Mouse (Mus musculus) heart, postnatal 10 days (tissue): ENCODE data around the gene Dock3. TPM values are rescaled to one million over a fixed set of nuclear protein-coding genes. Genes with fewer than 3 reads are reported as not detected.

ENCODE experiments used
- DNase-seq, 2 experiments: peaks; one replicate each; pipeline ENCODE4 v3.0.0; 2021
- intact Hi-C: fragments of 180-260 bp; cut with DNase I; formaldehyde crosslinking; loops from one replicate; pipeline ENCODE4 v1.15.1; 2025
- total RNA-seq, 2 experiments: library from RNA; stranded (reverse); gene quantifications; 2 replicates each; pipeline ENCODE4 v1.2.3; 2021

Dock3 gene
- total RNA-seq, 2 experiments from 2014 or later = 1.1 to 1.4 TPM

DNA sequence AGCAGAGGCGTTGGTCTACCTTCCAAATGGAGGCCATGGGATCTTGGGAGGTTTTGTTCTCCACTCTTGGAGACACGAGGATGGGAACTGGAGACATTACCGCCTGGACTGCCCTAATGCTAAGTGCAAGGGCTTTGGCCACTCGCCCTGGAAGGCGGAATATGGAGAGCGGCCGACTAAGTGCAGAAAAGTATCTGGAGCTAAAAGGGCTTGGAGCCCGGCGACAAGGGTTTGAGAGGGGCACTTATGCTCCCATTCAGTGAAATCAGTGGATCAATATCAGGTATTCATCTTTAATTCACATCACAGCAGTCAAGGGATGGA, 339.2 kb downstream of the Dock3 start:
- intact Hi-C loops = loop anchor here (5.0 kb wide), 1 partner anchor 450 kb away; the partner anchor contains the start of gene 6430571L13Rik

DNA sequence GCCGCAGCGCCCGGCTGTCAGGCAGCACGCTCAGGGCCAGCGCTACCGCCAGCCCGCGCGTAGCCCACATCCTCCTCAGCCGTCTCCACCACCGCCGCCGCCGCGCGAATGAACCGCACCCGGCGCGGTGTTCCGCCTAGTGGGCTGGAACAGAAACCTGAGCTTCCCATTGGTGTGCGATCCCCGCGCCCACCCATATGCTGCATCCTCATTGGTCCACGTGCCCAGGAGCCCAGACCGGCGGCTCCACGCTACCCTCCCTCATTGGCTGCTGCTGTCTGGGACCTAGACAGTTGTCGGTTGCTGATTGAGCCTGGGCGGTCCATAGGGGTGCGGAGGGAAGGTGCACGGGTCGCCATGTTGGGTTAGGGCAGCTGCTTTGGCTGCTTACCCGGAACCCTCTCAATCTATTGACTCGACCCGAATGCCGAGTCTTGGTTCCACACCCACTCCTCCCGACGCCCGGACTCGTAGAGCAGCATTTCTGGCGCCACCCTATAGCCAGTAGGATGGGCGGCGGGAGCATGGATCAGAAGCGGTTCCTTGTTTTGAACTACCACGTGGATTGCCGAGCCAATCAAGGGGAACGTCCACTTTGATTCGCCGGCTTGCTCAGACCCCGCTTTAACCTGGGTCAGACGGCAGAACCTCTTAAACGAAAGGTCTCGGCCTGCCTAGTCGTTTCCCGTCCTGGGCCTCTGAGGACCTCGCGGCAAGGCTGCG, 339.7 kb downstream of the Dock3 start, which contains the start of gene Manf:
TSS of gene Manf (minus strand) at position 151 of the 723 bp plus-strand sequence.
- intact Hi-C loops = loop anchor here (5.0 kb wide), 1 partner anchor 450 kb away; the partner anchor contains the start of gene 6430571L13Rik
- peak; percentile 97 to 99 for DNase-seq

More for the DNA sequence above, 339.2 kb downstream of the Dock3 start:
- DNase-seq = no peak

DNA sequence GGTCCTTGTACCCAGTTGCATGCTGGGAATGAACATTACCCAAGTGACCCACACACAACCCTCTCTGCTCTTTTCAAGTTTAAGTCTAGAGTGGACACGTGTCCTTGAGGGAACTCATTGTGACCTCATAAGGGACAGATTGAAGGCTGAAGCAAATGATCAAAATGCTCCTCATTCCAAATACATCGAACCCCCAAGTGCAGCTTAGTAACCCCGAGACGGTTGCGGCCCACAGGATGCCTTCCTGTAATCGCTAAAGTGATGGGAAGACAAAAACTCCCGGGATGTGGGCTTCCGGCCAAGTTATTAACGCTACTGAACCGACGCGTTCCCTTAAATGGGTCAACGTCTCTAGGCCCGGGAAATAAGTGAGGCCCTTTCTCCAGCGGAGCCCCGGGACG, 340.4 kb downstream of the Dock3 start:
- DNase-seq = no peak
- intact Hi-C loops = loop anchor here (5.0 kb wide), 1 partner anchor 451 kb away; the partner anchor contains the start of gene 6430571L13Rik

DNA sequence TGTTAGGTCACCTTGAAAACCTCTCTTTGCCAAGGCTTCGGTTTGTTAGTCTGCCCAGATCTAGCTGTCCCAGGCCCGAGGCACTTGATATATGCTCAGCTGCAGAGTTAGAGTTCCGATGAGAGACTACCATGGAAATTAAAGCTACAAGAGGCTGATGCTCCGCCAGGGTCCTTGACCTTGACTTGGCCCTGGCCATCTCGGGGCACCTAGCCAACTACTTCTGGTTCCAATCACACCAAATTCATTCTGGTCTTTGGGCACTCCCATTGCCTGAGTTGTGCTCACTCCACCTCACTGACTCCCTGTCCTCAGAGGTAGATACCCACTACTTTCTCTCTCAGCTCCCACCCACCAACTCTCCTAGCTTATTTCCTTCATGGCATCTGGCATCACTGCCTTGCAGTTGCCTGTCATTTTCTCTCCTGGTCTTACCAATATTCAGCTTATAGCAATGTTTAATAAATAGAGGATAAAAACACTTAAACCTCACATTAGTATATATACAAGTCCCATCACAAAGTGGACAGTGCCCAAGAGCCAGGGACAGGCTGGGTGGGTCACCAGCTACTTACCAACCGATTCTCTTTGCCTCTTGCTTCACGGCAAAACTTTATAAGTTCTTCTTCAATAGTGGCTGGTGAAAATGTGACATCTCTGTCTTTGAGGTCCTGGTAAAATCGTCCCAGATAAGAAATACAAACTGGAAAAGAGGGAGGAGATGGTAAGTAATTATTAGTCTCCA, 341.0 kb downstream of the Dock3 start:
- intact Hi-C loops = loop anchor here (5.0 kb wide), 1 partner anchor 452 kb away; the partner anchor contains the start of gene 6430571L13Rik
- peak; percentile 20 to 35 for DNase-seq

DNA sequence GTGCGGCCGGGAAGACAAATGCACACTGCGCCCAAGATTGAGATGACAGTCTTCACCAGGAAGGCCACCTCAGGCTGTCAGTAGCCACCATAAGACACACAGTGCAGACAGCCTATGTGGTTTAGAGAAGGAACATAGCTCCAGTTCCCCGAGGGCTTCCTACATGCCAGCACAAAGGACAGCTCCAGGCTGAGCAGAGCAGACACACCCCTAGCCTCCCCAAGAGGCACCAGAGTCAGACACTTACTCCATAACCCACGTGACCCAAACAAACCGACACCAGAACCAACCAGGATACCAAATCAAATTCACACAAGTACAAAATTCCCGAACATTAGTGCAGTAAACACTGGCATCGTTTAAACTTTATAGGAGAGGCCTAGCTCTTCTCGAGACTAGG, 342.4 kb downstream of the Dock3 start:
- DNase-seq = no peak
- intact Hi-C loops = no loop called here

DNA sequence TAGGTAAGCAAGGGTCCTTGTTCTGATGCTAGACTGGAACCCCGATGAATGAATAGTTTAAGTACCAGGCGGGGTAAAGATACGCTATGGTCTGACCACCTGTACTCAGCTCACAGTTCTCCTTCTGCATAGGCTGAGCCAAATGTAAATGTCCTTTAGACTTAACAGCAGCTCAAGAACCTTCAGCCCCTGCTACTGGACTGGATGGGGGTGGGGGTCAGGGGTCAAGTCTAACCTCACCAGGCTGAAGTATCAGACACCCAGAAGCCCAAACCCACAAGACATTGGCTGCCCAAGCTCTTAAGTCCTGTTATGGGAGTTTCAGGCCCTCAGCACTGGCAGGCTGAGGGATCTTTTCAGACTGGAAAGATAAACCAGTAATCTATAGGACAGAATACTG, 343.4 kb downstream of the Dock3 start:
- DNase-seq = no peak
- intact Hi-C loops = no loop called here

DNA sequence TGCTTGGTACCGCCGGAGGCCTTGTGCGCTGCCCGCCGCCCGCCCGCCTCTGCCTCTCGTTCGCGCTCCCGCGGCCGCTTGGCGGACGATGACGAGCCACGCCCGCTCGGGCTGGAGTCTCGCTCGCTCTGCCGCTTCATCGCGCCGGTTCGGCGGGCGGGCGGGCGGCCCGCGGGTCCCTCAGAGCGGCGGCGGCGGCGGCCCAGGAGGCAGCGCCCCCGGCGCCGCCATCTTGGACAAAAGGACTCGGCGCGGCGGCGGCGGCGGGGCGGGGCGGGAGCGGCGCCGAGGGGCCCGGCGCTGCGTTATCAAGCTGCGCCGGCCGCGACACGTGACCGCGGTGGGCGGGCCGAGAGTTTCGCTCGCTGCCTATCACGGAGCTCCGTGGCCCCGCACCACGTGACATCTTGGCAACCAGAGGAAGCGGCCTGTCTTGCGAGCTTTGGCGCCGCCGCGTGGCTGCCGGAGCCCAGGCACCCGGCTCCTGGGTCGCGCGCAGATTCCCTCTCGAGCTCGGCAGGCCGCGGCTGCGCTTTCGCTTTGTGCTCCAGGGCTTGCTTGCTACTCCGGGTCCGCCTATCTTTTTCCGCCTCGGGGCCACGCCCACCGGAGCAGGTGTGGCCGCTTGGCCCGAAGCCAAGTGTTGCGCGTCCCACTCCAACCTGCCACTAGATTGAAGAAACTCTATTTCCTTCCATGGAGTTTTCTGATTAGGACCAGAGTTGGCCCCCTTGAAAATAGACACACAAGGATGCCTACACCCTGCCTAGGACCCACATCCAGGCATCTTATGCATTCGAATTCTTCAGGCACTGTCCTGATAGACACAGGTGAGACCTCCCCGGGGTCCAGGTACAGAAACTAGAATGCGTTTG, 344.6 kb downstream of the Dock3 start, which contains the start of gene Rbm15b:
TSS of gene Rbm15b (minus strand) at position 601 of the 875 bp plus-strand sequence.
- peak; percentile 98 to 99 for DNase-seq
- intact Hi-C loops = loop anchor here (2.0 kb wide), 2 partner anchors 64 to 200 kb away; no protein-coding TSS in a partner anchor

DNA sequence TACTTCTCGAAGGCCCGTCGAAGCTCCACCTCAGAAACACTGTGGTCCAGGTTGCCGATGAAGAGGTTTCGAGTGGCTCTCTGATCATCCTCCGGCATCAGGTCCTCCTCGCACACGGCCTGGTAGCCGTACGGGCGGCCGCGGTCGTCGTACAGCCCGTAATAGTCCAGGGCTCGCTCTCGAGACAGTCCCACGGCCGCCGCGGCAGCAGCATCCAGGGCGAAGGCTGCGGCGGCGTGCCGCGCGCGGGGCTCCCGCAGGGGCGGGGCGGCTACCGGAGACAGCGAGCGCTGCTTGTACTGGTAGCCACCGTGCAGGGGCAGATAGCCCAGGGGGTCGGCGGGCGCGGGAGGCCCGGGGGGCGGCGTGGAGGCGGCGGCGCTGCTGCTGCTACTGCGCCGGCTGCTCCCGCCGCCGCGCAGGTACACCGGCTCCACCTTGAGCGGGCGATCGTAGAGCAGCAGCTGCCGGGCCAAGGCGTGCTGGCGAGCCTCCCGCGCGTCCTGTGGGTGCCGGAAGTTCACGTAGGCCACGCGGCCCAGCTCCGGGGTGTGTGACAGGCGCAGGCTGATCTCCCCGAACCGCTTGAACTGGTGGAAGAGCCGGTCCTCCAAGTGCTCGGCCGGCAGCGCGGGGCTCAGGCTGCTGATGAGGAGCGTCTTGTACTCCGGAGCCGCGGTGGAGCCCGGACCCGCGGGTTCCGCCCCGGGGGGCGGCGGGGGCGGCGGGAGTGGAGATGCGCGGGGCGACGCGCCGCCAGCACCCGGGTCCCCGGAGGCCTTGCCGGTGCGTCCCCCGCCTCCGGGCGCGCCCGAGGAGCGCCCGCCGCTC, 345.6 kb downstream of the Dock3 start:
- DNase-seq = peak; percentile 50 to 60
- intact Hi-C loops = loop anchor here (2.0 kb wide), 2 partner anchors 63 to 199 kb away; no protein-coding TSS in a partner anchor

DNA sequence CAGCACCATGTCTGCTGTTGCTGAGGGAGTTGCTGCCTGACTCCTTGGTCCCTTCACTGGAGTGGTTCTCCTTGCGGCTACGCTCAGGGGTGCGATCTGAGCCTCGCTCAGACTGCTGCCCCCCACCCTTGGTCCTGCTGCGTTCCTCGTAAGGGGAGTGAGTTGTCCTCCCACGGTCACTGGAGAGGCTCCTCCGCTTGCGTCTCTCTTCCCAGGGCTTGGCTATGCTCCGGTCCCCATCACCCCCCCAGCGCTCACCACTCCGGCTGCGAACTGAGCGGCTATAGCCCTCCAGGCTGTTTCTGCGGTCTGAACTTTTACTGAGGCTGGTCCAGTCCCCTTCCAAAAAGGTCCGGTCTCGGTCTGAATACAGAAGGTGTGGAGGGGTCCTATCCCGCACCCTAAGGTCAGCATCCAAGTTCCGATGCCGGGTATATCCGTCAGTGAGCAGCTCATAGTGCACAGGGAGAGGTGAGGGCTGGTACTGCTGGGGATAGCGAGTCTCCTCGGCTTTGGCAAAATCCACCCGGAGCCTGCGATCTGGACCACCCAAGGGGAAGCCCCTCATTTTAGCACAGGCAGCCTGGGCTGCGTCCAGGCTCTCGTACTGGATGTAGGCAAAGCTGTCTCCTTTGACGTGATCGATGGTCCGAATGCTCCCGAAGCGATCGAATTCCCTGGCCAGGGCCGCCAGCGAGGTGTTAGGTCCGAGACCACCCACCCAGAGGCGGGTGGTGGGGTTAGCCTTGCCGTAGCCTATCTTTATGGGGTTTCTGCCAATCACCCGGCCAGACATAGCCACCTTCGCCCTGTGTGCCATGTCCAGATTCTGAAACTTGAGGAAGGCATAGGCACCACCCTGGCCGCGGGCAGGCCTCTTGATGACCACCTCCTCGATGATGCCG, 346.5 kb downstream of the Dock3 start:
- peak in 1 of 2 experiments; percentile 11 for DNase-seq

DNA sequence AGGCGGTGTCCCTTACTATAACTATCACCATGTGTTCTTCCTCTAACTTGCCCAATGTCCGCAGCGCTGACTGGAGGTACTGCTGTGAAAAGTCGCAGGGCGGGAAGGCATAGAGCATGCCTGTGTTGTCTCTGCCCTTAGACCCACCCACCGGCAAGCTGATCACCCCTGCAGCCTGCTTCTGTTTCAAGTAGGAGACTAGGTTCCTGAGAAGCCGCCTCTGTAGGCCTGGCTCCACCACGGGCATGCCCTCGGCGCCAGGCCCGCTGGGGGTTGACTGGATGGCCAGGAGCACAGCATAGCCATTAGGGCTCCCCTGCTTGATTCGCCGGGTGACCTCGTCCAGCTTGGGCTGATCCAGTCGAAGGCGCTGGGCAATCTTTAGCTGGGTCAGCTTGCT, 347.4 kb downstream of the Dock3 start:
- DNase-seq = no peak
- intact Hi-C loops = no loop called here

More for the DNA sequence above, 346.5 kb downstream of the Dock3 start:
- intact Hi-C loops = no loop called here

DNA sequence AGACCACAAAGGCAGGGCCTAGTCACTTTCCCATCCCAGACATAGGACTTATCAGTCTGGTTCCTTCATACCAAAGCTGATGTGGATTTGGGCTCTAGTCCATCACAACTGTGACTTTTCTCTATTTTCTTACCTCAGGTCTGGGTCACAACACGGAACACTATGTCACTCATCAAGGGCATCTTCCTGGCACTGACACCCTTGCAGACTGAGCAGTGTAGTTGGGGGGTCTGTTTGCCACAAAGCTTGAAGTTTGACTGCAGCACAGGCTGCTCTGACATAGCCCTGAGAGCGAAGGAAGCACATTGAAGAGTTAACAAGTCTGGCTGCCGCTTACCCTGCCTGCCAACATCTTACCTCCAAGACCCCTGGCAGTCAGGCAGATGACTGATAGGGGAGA, 348.6 kb downstream of the Dock3 start:
- no peak for DNase-seq
- intact Hi-C loops = no loop called here

DNA sequence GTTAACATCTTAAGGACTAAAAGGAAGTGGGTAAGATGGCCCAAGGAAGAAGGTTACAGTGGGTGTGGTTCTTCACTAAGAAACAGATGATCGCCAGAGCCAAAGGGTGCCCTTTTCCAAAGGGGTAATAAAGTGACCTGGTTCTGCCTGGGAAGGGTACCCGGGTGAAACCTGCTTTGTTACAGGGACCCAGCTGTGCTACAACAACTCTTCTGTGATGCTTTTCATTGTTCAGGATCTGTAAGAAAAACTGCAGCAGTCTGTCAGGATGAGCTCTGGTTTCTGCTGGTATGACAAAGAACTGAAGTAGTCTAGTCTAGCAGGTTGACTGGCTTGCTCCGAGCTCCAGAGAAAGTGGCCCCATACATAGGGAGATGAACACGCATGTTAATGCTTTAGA, 349.5 kb downstream of the Dock3 start:
- DNase-seq = no peak
- intact Hi-C loops = no loop called here

DNA sequence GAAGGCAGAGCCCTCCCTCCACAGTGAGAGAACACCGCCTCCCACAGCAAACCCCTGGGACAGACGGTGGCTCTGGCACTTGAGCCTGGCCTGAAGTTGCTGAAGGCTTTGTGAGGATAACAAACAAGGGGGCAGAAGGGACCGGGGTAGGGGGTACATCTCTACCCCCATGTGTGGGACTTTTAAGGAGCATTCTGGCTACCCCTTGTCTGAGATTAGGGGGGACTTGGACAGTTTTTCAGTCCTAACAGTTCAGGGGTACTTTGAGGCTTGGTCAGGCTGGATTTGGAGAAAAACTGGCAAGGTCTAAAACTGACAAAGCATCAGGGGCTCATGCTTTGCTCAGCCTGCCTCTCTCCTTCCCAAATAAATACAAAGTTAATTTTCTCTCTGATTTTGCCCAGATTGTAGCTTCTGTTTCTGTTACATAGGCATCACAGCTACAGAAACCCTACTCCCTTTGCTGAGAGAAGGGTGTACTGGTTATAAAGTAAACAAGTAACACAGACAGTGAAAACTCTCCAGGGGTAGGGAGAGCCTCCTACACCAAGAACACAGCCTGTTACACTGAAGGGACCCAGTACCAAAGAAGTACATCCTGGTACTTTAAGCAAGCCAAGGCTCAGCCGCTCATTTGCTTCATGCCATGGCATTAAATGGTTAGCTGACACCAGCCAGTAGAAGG, 350.5 kb downstream of the Dock3 start:
- no peak for DNase-seq
- intact Hi-C loops = no loop called here

DNA sequence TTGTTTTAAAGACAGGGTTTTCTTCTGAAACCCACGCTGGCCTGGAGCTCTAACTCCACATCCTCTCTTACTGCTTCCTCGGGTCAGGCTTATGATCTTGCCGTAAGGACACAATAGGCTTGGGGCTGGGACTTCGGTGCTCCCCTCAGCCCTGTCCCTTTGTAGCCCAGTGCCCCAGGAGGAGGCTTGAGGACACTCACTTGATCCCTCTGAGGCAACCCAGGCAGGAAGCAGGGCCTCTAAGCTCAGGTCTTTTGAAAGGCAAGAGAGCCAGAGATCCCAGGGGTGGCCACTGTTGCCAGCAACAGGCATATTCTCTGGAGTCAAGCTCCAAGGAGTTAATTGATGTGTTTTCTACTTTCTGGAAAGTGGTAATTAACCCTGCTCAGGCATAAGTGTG, 352.2 kb downstream of the Dock3 start:
- DNase-seq = no peak
- intact Hi-C loops = no loop called here

DNA sequence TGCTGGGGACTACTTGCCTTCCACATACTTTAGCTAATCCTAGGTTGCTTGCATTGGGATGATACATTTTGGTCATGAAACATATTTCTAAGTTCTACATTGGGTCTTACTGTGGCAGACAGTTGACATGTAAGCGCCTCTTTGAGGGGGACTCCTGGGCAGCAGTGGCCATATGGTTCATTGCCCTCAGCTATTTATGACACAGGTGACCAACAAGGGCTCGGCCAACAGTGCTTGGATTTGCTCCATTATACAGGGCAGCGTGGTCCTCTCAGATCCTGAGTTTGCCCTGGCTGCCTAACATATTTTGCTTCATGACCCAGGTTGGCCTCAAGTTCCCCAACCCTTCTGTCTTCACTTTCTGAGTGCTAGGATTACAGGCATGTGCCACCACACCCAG, 355.0 kb downstream of the Dock3 start:
- no peak for DNase-seq
- intact Hi-C loops = no loop called here

DNA sequence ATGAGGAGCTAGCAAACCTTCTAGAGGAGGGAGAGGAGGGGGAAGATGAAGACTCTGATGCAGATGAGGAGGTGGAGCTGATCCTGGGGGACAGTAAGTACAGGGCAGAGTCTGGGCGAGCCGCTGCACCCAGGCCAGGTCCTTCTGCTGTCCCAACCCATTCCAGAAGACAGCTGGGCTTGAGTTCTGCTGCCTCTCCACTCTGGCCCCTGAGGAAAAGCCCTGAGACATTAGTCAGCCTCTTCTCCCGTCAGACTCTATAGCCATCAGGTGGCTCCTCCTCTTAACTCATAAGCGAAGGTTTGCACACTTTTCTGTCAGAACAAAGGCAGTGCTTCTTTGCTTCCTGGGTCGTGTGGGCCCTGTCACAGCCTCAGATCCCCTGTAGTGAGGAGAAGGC, 357.5 kb downstream of the Dock3 start:
- intact Hi-C loops = no loop called here
- DNase-seq = no peak

DNA sequence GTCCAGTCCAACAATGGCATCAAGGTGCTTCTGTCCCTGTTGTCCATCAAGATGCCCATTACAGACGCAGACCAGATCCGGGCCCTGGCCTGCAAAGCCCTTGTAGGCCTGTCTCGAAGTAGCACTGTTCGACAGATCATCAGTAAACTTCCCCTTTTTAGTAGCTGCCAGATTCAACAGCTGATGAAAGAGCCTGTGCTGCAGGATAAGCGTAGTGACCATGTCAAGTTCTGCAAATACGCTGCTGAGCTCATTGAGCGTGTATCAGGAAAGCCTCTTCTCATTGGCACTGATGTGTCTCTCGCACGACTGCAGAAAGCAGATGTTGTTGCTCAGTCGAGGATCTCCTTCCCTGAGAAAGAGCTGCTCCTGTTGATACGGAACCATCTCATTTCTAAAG, 373.7 kb downstream of the Dock3 start:
- no peak for DNase-seq
- intact Hi-C loops = no loop called here

DNA sequence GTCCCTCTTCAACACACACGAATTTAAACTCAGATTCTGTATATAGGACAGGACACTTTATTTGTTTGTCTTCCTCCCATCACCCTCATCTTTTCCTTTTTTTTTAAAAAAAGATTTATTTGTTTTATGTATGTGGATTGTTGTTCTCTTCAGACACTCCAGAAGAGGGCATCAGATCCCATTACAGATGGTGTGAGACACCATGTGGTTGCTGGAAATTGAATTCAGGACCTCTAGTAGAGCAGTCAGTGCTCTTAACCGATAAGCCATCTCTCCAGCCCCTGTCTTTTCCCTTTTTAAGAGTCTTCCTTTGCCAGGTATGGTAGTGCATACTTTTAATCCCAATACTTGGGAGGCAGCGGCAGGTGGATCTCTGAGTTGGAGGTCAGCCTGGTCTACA, 375.0 kb downstream of the Dock3 start:
- intact Hi-C loops = no loop called here
- DNase-seq = no peak
